Mouse (Mus musculus) CH12.LX (cell line): ENCODE data around the gene Prkce.

Experiments used
- E2F4 ChIP-seq: IDR thresholded peaks from 2 replicates; pipeline ENCODE4 v1.6.1; 2011; ENCODE audit warnings: low read depth, low read length, improper control_type of control experiment; ENCODE audit not compliant: insufficient replicate concordance
- SMC3 ChIP-seq: IDR thresholded peaks from 2 replicates; pipeline ENCODE4 v1.6.1; 2011; ENCODE audit warnings: low read depth, low read length, improper control_type of control experiment

GRCm38 (mm10) chr17:86591241-86591640, 423.7 kb downstream of the Prkce start:
- no peak for TF ChIP-seq E2F4
- TF ChIP-seq SMC3, result no peak
